Mouse (Mus musculus) forebrain, embryonic 16.5 days (tissue): ENCODE results near the gene Fgfr2. TPM values are rescaled to one million over a fixed set of nuclear protein-coding genes. Genes with fewer than 3 reads are reported as not detected.

Experiments
- ATAC-seq: fragments of 200-750 bp; cut with Nextera tagmentation; 2 replicates; pipeline ENCODE4 v1.8.0; 2017; ENCODE audit warnings: mild to moderate bottlenecking, moderate library complexity
- H3K27ac ChIP-seq: fragments of 300-500 bp; sonication (generic); 2 replicates; pipeline ENCODE4 v1.5.1; 2014; ENCODE audit warnings: low read length, control low read depth
- H3K27me3 ChIP-seq: fragments of 300-500 bp; sonication (generic); replicated peaks from 2 replicates; pipeline ENCODE4 v1.6.1; 2014; ENCODE audit warnings: low read length; ENCODE audit not compliant: control insufficient read depth, insufficient read depth
- H3K36me3 ChIP-seq: fragments of 300-500 bp; sonication (generic); 2 replicates; pipeline ENCODE4 v1.6.1; 2014; ENCODE audit not compliant: control insufficient read depth, insufficient read depth
- H3K4me1 ChIP-seq: fragments of 300-500 bp; sonication (generic); replicated peaks from 2 replicates; pipeline ENCODE4 v1.6.1; 2014; ENCODE audit warnings: low read length; ENCODE audit not compliant: control insufficient read depth, insufficient read depth
- H3K4me2 ChIP-seq: fragments of 300-500 bp; sonication (generic); 2 replicates; pipeline ENCODE4 v1.6.1; 2014; ENCODE audit warnings: mild to moderate bottlenecking, low read length, control low read depth
- H3K4me3 ChIP-seq: fragments of 300-500 bp; sonication (generic); replicated peaks from 2 replicates; pipeline ENCODE4 v1.5.1; 2014; ENCODE audit warnings: mild to moderate bottlenecking, low read length, control low read depth
- H3K9ac ChIP-seq: fragments of 300-500 bp; sonication (generic); replicated peaks from 2 replicates; pipeline ENCODE4 v1.6.1; 2014; ENCODE audit warnings: low read depth, low read length, control low read depth
- H3K9me3 ChIP-seq: fragments of 300-500 bp; sonication (generic); 2 replicates; pipeline ENCODE4 v1.6.1; 2016; ENCODE audit warnings: low read length; ENCODE audit not compliant: control insufficient read depth
- WGBS: fragments of 180-500 bp; shearing (Covaris S2); extraction: QIAGEN DNeasy Blood & Tissue Kit; methylation state at CpG from one replicate; pipeline ENCODE4 v1.1.7; 2014; 5-methylcytosine and 5-hydroxymethylcytosine counted together
- polyA plus RNA-seq: library from polyadenylated mRNA; unstranded; fragments of >200 nt; fragmentation: Nextera tagmentation; extraction: Ambion mirVana; gene quantifications from 2 replicates; pipeline ENCODE4 v1.2.1, GENCODE M21; 2015

Fgfr2 gene
- polyA plus RNA-seq, 1 experiment from 2014 or later = 39.2 TPM

GRCm38 (mm10) chr7:130199317-130199716 lies 2923.8 kb downstream of the Fgfr2 start:
- Histone ChIP-seq H3K4me3 (no peak overlapping the region), H3K36me3 (no peaks in the 10 kb centered on the region; the same call in 1 of the 2 replicates), H3K27ac (no peak overlapping the region), H3K9ac (no peak overlapping the region), H3K9me3 (no peaks in the 10 kb centered on the region), H3K4me1 (no peaks in the 10 kb centered on the region), H3K27me3 (no peaks in the 10 kb centered on the region), H3K4me2 (no peak overlapping the region)
- ATAC-seq = no peak
- WGBS = 51% methylated on average over 5 of the region's 5 CpGs

GRCm38 (mm10) chr7:130195081-130195480 lies 2928.1 kb downstream of the Fgfr2 start:
- Histone ChIP-seq H3K9ac (no peak overlapping the region), H3K36me3 (no peaks in the 10 kb centered on the region; the same call in 1 of the 2 replicates), H3K4me1 (peaks cover 12% of the 10 kb centered on the region), H3K27ac (no peak overlapping the region), H3K9me3 (no peaks in the 10 kb centered on the region), H3K4me2 (no peak overlapping the region), H3K4me3 (no peak overlapping the region), H3K27me3 (no peaks in the 10 kb centered on the region)
- ATAC-seq = no peak
- 90% methylated on average over 2 of the region's 2 CpGs for WGBS

- WGBS = 46% methylated on average over 15 of the region's 15 CpGs
- peaks cover 14% of the 10 kb centered on the region for H3K4me1 ChIP-seq
- ATAC-seq = no peak
- H3K27me3 ChIP-seq = no peaks in the 10 kb centered on the region
- no peak overlapping the region for H3K27ac ChIP-seq
- H3K4me2 ChIP-seq = peak overlapping the region; percentile 15; the same call in 1 of the 2 replicates
- no peaks in the 10 kb centered on the region for H3K9me3 ChIP-seq
- H3K4me3 ChIP-seq = no peak overlapping the region
- H3K9ac ChIP-seq = no peak overlapping the region
- no peaks in the 10 kb centered on the region for H3K36me3 ChIP-seq
Observed at GRCm38 (mm10) chr7:130190329-130190975, 2932.7 kb downstream of the Fgfr2 start.

- Histone ChIP-seq H3K4me3 (no peak overlapping the region), H3K4me1 (peaks cover 16% of the 10 kb centered on the region), H3K36me3 (no peaks in the 10 kb centered on the region), H3K9me3 (no peaks in the 10 kb centered on the region), H3K27ac (no peak overlapping the region), H3K9ac (no peak overlapping the region), H3K27me3 (no peaks in the 10 kb centered on the region), H3K4me2 (no peak overlapping the region)
- WGBS = 59% methylated on average over 4 of the region's 4 CpGs
- ATAC-seq = no peak
Observed at GRCm38 (mm10) chr7:130189901-130190300, 2933.2 kb downstream of the Fgfr2 start.

DNA sequence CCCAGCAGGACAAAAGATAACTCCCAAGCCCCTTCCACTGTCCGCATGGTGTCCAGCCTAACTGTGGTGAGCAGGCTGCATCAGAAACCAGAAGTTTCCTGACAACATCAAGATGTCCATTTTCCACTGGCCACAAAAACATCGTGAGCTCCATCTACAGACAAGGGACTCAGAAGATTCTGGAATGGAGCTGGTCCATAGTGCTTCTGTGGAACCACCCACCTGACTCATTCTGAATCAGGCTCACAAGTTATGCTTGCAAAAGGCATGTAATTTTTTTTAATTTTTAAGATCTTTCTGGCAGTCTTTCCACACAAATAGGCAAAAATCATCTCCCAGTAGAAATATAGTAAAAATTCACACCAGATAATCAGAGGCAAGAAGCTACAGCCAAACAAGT lies 2935.0 kb downstream of the Fgfr2 start:
- Histone ChIP-seq H3K4me3 (no peak overlapping the region), H3K36me3 (no peaks in the 10 kb centered on the region), H3K27ac (no peak overlapping the region), H3K27me3 (no peaks in the 10 kb centered on the region), H3K4me1 (peaks cover 16% of the 10 kb centered on the region), H3K9me3 (no peaks in the 10 kb centered on the region), H3K4me2 (no peak overlapping the region), H3K9ac (no peak overlapping the region)
- no peak for ATAC-seq
- 94% methylated on average over 2 of the region's 2 CpGs for WGBS

DNA sequence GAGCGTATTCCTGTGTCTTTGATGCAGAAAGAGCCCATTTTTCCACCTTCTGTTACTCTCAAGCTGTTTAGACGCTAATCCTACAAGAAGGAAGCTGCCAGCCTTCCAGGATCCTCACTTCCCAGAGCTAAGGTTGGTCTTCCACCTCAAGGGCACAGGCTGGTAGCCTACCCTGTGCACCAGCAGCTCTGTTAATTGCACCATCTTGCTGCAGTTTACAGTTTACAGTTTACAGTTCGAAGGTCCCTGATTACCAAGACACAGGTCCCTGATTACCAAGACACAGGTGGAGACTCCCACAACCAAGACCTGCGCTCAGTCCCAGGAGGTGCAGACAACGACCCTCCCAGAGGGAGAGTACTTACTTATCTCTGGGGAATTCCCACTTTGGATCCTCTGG lies 2938.3 kb downstream of the Fgfr2 start:
- H3K27ac ChIP-seq = no peak overlapping the region
- peaks cover 7% of the 10 kb centered on the region for H3K4me1 ChIP-seq
- H3K9me3 ChIP-seq = no peaks in the 10 kb centered on the region
- no peaks in the 10 kb centered on the region for H3K27me3 ChIP-seq
- H3K4me3 ChIP-seq = no peak overlapping the region
- ATAC-seq = no peak
- H3K36me3 ChIP-seq = peaks cover 3% of the 10 kb centered on the region; the same call in 1 of the 2 replicates
- H3K4me2 ChIP-seq = no peak overlapping the region
- no peak overlapping the region for H3K9ac ChIP-seq
- 79% methylated on average over 5 of the region's 5 CpGs for WGBS

- Histone ChIP-seq H3K4me2 (no peak overlapping the region), H3K27me3 (no peaks in the 10 kb centered on the region), H3K27ac (no peak overlapping the region), H3K4me1 (peaks cover 6% of the 10 kb centered on the region), H3K9me3 (no peaks in the 10 kb centered on the region), H3K36me3 (peaks cover 3% of the 10 kb centered on the region; the same call in 1 of the 2 replicates), H3K4me3 (no peak overlapping the region), H3K9ac (no peak overlapping the region)
- WGBS = 30% methylated on average over 5 of the region's 5 CpGs
- ATAC-seq = 0 out of 2 replicates have a peak, but pooled peaks have one; percentile 23
Observed at GRCm38 (mm10) chr7:130183960-130184359, 2939.2 kb downstream of the Fgfr2 start.

DNA sequence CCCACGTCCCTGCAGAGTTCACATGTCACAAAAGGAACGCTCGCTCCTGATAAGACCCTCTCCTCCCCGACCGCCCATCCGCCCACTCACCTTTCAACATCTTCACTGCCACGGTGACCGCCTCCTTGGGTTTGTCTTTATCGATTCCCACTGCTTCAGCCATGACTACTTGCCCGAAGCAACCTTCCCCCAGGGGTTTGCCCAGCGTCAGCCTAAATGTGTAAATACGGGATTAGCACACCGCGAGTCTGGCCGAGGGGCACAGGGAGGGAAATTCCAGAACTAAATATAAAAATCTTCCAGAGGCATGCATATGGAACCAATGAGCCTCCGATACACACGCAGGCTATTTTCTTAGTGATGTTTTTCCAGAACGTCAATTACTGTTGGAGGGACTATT lies 2940.6 kb downstream of the Fgfr2 start:
- Histone ChIP-seq H3K36me3 (peaks cover 5% of the 10 kb centered on the region; the same call in 1 of the 2 replicates), H3K9me3 (no peaks in the 10 kb centered on the region), H3K4me3 (no peak overlapping the region)

GRCm38 (mm10) chr7:130178991-130179390 lies 2944.2 kb downstream of the Fgfr2 start:
- no peaks in the 10 kb centered on the region for H3K27me3 ChIP-seq
- ATAC-seq = no peak
- H3K4me2 ChIP-seq = no peak overlapping the region
- H3K36me3 ChIP-seq = peaks cover 5% of the 10 kb centered on the region; the same call in 1 of the 2 replicates
- 68% methylated on average over 3 of the region's 3 CpGs for whole genome bisulfite sequencing
- H3K4me1 ChIP-seq = peaks cover 4% of the 10 kb centered on the region
- H3K27ac ChIP-seq = no peak overlapping the region
- H3K9me3 ChIP-seq = no peaks in the 10 kb centered on the region
- H3K4me3 ChIP-seq = no peak overlapping the region
- H3K9ac ChIP-seq = no peak overlapping the region

More for the DNA sequence above, 2940.6 kb downstream of the Fgfr2 start:
- H3K4me2 ChIP-seq = no peak overlapping the region; the same call in 1 of the 2 replicates
- H3K27ac ChIP-seq = no peak overlapping the region
- WGBS = 33% methylated on average over 18 of the region's 18 CpGs
- H3K27me3 ChIP-seq = no peaks in the 10 kb centered on the region
- no peak for ATAC-seq
- H3K9ac ChIP-seq = no peak overlapping the region
- peaks cover 6% of the 10 kb centered on the region for H3K4me1 ChIP-seq
